Mouse (Mus musculus) lung, adult 2 months (tissue): Measurements from ENCODE around the gene Gss.

Source experiments
- CTCF ChIP-seq: fragments of 200-500 bp; IDR thresholded peaks from 2 replicates; pipeline ENCODE4 v1.5.1; 2011; ENCODE audit warnings: mild to moderate bottlenecking, low read length, control low read depth; ENCODE audit not compliant: insufficient read depth
- POLR2A ChIP-seq: fragments of 200-500 bp; IDR thresholded peaks from 2 replicates; pipeline ENCODE4 v1.6.1; 2011; ENCODE audit warnings: low read depth, mild to moderate bottlenecking, control low read depth, low read length, borderline replicate concordance; ENCODE audit errors: extremely low read depth

DNA sequence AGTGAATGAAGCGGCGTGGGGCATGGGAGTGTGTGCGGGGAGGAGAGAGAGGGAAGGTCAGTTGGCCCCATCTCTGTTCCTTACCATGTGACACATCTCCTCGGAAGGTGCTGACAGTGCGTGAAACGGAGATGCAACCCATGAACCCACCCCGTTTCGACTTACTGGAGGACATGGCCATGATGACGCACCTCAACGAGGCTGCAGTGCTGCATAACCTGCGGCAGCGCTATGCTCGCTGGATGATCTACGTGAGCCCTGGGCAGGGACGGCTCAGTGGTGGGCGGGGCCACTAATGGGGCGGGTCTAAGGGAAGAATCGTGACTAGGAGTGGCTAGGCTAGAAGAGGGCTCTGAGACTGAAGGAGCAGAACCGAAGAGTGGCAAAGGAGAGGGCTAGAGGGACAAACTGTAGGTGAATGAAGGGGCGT lies 20.7 kb upstream of the Gss start:
- TF ChIP-seq POLR2A (no peak), CTCF (no peak)
